Mouse (Mus musculus) liver, embryonic 11.5 days (tissue): ENCODE measurements around the gene Tcam1. TPM values are rescaled to one million over a fixed set of nuclear protein-coding genes. Genes with fewer than 3 reads are reported as not detected.

Experiments
- ATAC-seq: fragments of 200-750 bp; cut with Nextera tagmentation; replicated peaks from 2 replicates; pipeline ENCODE4 v1.8.0; 2017; ENCODE audit warnings: moderate number of reproducible peaks, mild to moderate bottlenecking, moderate TSS enrichment, moderate library complexity; ENCODE audit not compliant: low FRiP score
- DNase-seq: peaks from one replicate; pipeline ENCODE4 v3.0.0-alpha.2; 2017; ENCODE audit warnings: low spot score
- H3K27ac ChIP-seq: fragments of 300-500 bp; sonication (generic); 2 replicates; pipeline ENCODE4 v1.5.1; 2014; ENCODE audit warnings: mild to moderate bottlenecking, low read depth, low read length, control low read depth
- H3K27me3 ChIP-seq: fragments of 300-500 bp; sonication (generic); replicated peaks from 2 replicates; pipeline ENCODE4 v1.6.1; 2014; ENCODE audit warnings: low read length, mixed read lengths; ENCODE audit not compliant: control insufficient read depth, insufficient read depth
- H3K36me3 ChIP-seq: fragments of 300-500 bp; sonication (generic); 2 replicates; pipeline ENCODE4 v1.6.1; 2014; ENCODE audit warnings: mild to moderate bottlenecking, low read length, moderate library complexity, mixed read lengths; ENCODE audit not compliant: control insufficient read depth, insufficient read depth
- H3K4me1 ChIP-seq: fragments of 300-500 bp; sonication (generic); replicated peaks from 2 replicates; pipeline ENCODE4 v1.6.1; 2014; ENCODE audit warnings: low read length, mixed read lengths; ENCODE audit not compliant: control insufficient read depth, insufficient read depth
- H3K4me2 ChIP-seq: fragments of 300-500 bp; sonication (generic); 2 replicates; pipeline ENCODE4 v1.6.1; 2014; ENCODE audit warnings: mild to moderate bottlenecking, control low read depth, moderate library complexity
- H3K4me3 ChIP-seq: fragments of 300-500 bp; sonication (generic); 2 replicates; pipeline ENCODE4 v1.5.1; 2014; ENCODE audit warnings: low read depth, low read length, control low read depth
- H3K9ac ChIP-seq: fragments of 300-500 bp; sonication (generic); 2 replicates; pipeline ENCODE4 v1.6.1; 2014; ENCODE audit warnings: low read depth, low read length, control low read depth
- H3K9me3 ChIP-seq: fragments of 300-500 bp; sonication (generic); 2 replicates; pipeline ENCODE4 v1.6.1; 2016; ENCODE audit warnings: low read length, inconsistent platforms, mixed read lengths; ENCODE audit not compliant: control insufficient read depth
- WGBS: fragments of 180-500 bp; shearing (Covaris S2); extraction: QIAGEN DNeasy Blood & Tissue Kit; methylation state at CpG from one replicate; pipeline ENCODE4 v1.1.7; 2014; 5-methylcytosine and 5-hydroxymethylcytosine counted together
- polyA plus RNA-seq: library from polyadenylated mRNA; unstranded; fragments of >200 nt; fragmentation: Nextera tagmentation; extraction: Ambion mirVana; gene quantifications from 2 replicates; pipeline ENCODE4 v1.2.1, GENCODE M21; 2014

Tcam1 gene
- polyA plus RNA-seq, 1 experiment from 2014 or later: 1.2 TPM

DNA sequence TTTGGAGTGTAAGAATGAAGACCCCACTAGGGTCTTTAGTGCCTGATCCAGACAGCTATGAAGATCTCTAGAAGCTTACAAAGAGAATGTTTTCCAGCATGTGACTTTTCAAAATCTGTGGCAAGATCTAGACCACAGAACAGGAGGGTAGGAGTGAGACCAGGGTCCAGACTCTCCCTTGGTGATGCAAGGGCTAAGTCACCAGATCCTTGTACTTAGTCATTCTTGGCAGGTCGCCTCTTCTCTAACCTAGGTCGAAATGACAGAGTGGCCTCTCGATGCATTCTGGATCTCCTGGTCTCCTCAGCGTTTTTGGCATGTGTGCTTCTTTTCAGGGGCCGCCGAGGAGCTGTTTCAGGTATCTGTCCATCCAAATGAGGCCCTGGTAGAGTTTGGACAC, 6.0 kb downstream of the Tcam1 start:
- H3K27me3 ChIP-seq: no peaks in the 10 kb centered on the region
- ATAC-seq (no peak), DNase-seq (no peak)
- 82% methylated on average over 6 of the region's 6 CpGs for WGBS
- no peak overlapping the region for H3K9ac ChIP-seq
- H3K4me1 ChIP-seq: no peaks in the 10 kb centered on the region
- H3K27ac ChIP-seq: no peak overlapping the region
- H3K4me2 ChIP-seq: no peak overlapping the region
- H3K9me3 ChIP-seq: no peaks in the 10 kb centered on the region
- no peaks in the 10 kb centered on the region for H3K36me3 ChIP-seq
- no peak overlapping the region for H3K4me3 ChIP-seq

DNA sequence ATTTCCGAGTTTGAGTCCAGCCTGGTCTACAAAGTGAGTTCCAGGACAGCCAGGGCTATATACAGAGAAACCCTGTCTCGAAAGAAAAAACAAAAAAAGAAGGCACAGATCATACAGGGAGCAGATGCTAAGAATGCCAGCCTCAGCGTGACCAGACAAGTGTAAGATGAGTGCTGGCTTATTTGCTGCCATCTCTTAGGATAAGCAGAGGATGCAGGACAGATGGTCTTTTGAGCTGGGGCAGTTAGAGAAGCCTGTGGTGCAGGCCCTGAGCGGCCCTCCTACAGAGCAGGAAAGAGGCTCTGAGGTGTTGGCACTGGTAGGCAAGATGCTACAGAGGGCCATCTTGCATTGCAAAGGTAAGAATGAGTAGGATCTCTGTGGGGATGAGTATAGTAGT, 6.9 kb downstream of the Tcam1 start:
- Histone ChIP-seq H3K4me3 (no peak overlapping the region), H3K4me1 (no peaks in the 10 kb centered on the region), H3K27ac (no peak overlapping the region), H3K36me3 (no peaks in the 10 kb centered on the region), H3K4me2 (no peak overlapping the region), H3K9ac (no peak overlapping the region), H3K27me3 (no peaks in the 10 kb centered on the region), H3K9me3 (no peaks in the 10 kb centered on the region)
- WGBS: 74% methylated on average over 4 of the region's 4 CpGs
- DNase-seq: no peak
- no peak for ATAC-seq

DNA sequence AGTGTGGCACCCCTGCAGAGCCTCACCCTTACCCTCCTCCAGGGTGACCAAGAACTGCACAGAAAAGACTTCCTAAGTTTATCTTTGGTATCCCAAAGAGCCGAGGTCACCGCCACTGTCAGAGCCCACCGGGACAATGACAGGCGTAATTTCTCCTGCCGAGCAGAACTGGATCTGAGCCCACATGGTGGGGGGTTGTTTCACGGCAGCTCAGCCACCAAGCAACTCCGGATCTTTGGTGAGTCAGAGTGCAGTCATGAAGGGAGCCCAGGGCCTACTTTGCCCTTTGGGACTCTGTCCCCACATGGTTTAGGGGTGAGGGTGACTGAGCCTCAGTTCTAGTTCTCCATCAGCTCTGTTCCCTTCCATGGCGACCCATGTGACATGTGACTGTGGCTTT, 7.7 kb downstream of the Tcam1 start:
- Histone ChIP-seq H3K4me3 (no peak overlapping the region), H3K27me3 (no peaks in the 10 kb centered on the region), H3K27ac (no peak overlapping the region), H3K36me3 (no peaks in the 10 kb centered on the region), H3K9me3 (no peaks in the 10 kb centered on the region), H3K9ac (no peak overlapping the region), H3K4me1 (no peaks in the 10 kb centered on the region), H3K4me2 (no peak overlapping the region)
- DNase-seq: no peak
- ATAC-seq: no peak
- 72% methylated on average over 8 of the region's 8 CpGs for WGBS

DNA sequence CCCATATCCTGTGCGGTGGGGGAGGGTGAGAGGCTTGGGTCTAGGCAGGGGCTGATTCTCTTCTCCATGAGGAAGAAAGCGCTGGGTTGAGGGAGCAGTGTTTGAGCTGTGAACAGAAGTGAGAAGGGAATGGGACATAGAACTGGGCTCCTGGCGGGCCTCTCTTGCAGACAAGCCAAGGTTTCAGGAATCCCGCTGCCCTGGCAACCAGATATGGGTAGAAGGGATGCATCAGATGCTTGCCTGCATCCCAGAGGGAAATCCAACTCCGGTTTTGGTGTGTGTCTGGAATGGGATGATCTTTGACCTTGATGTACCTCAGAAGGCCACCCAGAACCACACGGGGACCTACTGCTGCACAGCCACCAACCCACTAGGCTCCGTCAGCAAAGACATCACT, 9.7 kb downstream of the Tcam1 start:
- 81% methylated on average over 7 of the region's 7 CpGs for WGBS
- Histone ChIP-seq H3K27me3 (no peaks in the 10 kb centered on the region), H3K36me3 (no peaks in the 10 kb centered on the region), H3K9ac (no peak overlapping the region), H3K9me3 (no peaks in the 10 kb centered on the region), H3K4me3 (no peak overlapping the region), H3K4me2 (no peak overlapping the region), H3K27ac (no peak overlapping the region), H3K4me1 (no peaks in the 10 kb centered on the region)
- no peak for DNase-seq
- no peak for ATAC-seq

DNA sequence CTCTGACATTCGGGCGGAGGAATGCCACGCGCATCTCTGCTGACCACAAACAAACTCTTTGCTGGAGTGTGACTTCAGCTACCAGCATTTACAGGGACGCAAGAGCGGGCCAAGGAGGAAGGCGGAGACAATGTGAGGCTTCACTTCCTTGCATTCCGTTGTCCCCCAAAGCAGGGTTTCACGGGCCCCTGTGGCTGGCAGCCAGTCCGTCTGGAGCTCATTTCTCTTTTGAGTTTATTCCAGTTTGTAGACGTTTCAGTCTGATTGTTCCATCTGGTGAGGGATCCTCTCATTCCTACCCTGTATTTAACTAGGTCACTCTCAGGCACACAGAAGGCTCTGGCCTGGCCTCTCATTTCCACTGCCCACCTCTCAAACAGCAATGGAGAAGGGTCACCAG, 10.5 kb downstream of the Tcam1 start:
- Histone ChIP-seq H3K9ac (no peak overlapping the region), H3K4me2 (no peak overlapping the region), H3K4me3 (no peak overlapping the region), H3K27ac (no peak overlapping the region), H3K9me3 (no peaks in the 10 kb centered on the region), H3K36me3 (no peaks in the 10 kb centered on the region), H3K4me1 (no peaks in the 10 kb centered on the region), H3K27me3 (no peaks in the 10 kb centered on the region)
- WGBS: 67% methylated on average over 11 of the region's 11 CpGs
- no peak for ATAC-seq
- DNase-seq: no peak

DNA sequence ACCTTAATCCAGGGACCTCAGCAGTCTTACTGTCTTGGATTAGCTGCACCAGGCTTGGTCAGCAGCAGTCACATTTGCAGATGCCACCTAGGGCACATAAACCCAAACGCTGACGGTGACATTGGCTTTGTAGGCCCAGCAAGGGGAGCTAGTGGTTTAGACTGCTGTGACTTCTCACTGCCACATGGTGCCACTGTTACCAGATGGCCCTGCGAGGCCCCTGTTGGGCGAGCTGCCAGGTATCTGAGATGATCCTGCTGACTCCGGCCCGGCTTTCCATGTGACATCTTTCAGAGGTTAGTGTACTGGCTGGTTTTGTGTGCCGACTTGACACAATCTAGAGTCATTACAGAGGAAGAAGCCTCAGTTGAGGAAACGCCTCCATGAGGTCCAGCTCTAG, 12.9 kb downstream of the Tcam1 start:
- Histone ChIP-seq H3K27ac (no peak overlapping the region), H3K36me3 (no peaks in the 10 kb centered on the region), H3K4me1 (no peaks in the 10 kb centered on the region), H3K4me2 (no peak overlapping the region), H3K4me3 (no peak overlapping the region), H3K9me3 (no peaks in the 10 kb centered on the region), H3K9ac (no peak overlapping the region), H3K27me3 (no peaks in the 10 kb centered on the region)
- ATAC-seq (no peak), DNase-seq (no peak)
- WGBS: 67% methylated on average over 8 of the region's 8 CpGs

DNA sequence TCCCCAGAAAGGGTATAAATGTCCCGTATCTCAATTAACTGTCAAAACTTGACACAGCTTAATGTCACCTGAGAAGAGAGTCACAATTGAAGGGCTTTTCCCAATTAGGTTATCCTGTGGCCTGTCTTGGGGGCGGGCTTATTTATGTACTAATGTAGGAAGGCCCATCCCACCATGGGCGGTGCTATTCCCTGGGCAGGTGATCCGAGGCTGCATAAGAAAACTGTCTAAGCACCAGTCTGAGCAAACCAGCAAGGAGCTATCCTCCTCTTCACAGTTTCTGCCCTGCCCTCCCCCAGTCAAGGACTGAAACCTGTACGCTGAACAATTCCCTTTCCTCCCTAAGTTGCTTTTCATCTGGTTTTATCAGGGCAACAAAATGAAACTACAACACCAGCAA, 13.9 kb downstream of the Tcam1 start:
- Histone ChIP-seq H3K27ac (no peak overlapping the region), H3K4me1 (no peaks in the 10 kb centered on the region), H3K27me3 (no peaks in the 10 kb centered on the region), H3K36me3 (no peaks in the 10 kb centered on the region), H3K4me3 (no peak overlapping the region), H3K4me2 (no peak overlapping the region), H3K9me3 (no peaks in the 10 kb centered on the region), H3K9ac (no peak overlapping the region)
- DNase-seq (no peak), ATAC-seq (no peak)
- 86% methylated on average over 5 of the region's 5 CpGs for WGBS

DNA sequence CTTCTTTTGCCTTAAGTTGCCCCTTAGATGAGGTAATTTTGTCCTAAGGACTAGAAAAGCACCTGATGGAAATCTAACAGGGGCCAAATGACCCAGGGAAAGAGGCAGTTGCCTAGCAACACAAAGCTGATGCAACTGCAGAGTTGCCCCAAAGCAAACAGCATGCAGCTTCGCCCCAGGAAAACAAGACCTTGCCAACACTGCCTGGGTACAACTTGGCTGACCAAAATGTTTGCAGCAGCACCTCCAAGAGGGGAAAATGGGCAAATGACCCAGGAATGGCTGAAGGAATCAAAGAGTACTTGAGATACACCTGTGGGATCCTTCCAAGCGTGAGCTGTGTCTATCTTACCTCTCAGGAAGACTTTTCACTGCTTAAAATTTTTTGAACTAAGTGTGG, 15.4 kb downstream of the Tcam1 start:
- ATAC-seq (no peak), DNase-seq (no peak)
- 82% methylated on average over 2 of the region's 2 CpGs for WGBS
- Histone ChIP-seq H3K9me3 (no peaks in the 10 kb centered on the region), H3K36me3 (no peaks in the 10 kb centered on the region), H3K4me1 (no peaks in the 10 kb centered on the region), H3K27me3 (no peaks in the 10 kb centered on the region), H3K27ac (no peak overlapping the region), H3K9ac (no peak overlapping the region), H3K4me2 (no peak overlapping the region), H3K4me3 (no peak overlapping the region)

DNA sequence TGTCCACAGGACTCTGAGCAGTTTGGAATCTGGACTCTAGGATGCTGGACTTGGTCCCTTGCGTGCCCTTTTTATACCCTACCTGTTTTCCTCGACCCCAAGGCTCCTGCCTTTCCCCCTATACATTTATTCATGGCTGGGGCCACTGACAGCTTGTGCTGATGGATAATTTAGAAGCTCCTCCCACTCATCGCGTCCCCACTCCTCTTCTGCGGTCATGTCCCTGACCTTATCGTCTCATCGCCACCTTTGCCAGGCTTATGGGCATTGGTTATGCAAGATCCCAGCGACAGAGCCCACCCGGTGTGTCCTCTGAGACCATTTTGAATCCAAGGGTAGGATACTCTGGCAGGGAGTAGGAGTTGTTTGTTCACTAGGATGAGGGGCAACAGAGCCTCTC, 25.3 kb downstream of the Tcam1 start, which contains the start of gene Gh:
TSS of gene Gh (minus strand) at position 101 of the 400 bp plus-strand sequence.
- DNase-seq: no peak
- Histone ChIP-seq H3K9me3 (no peaks in the 10 kb centered on the region), H3K9ac (no peak within 1 kb of the TSS), H3K4me3 (no peak within 1 kb of the TSS), H3K27ac (no peak within 1 kb of the TSS), H3K27me3 (no peaks in the 10 kb centered on the region), H3K36me3 (no peaks in the 10 kb centered on the region), H3K4me1 (no peaks in the 10 kb centered on the region), H3K4me2 (no peak within 1 kb of the TSS)
- no peak for ATAC-seq
- 73% methylated on average over 9 of the region's 9 CpGs for WGBS
